Mouse (Mus musculus) right cerebral cortex, postnatal 14 days (tissue): ENCODE measurements around the gene Sorl1.

ENCODE experiments used
- DNase-seq: peaks from one replicate; pipeline ENCODE4 v3.0.0; 2022

Sorl1 gene

GRCm38 (mm10) chr9:41995278-41995677 lies 128.8 kb downstream of the Sorl1 start:
- DNase-seq, result no peak

GRCm38 (mm10) chr9:41993821-41994220 lies 130.3 kb downstream of the Sorl1 start:
- DNase-seq, result no peak

GRCm38 (mm10) chr9:41992841-41993240 lies 131.3 kb downstream of the Sorl1 start:
- no peak for DNase-seq

- DNase-seq, result no peak
Measured at GRCm38 (mm10) chr9:41985636-41986035, 138.5 kb downstream of the Sorl1 start.

- DNase-seq, result no peak
Measured at GRCm38 (mm10) chr9:41985052-41985451, 139.0 kb downstream of the Sorl1 start.

GRCm38 (mm10) chr9:41984306-41984705 lies 139.8 kb downstream of the Sorl1 start:
- DNase-seq, result no peak

- DNase-seq, result no peak
Measured at GRCm38 (mm10) chr9:41983286-41983685, 140.8 kb downstream of the Sorl1 start.

- DNase-seq, result no peak
Measured at GRCm38 (mm10) chr9:41982760-41983159, 141.3 kb downstream of the Sorl1 start.

- peak; percentile 59 for DNase-seq
Measured at GRCm38 (mm10) chr9:41982023-41982422, 142.1 kb downstream of the Sorl1 start.

GRCm38 (mm10) chr9:41981306-41981705 lies 142.8 kb downstream of the Sorl1 start:
- DNase-seq, result no peak

- DNase-seq, result no peak
Measured at GRCm38 (mm10) chr9:41980796-41981195, 143.3 kb downstream of the Sorl1 start.

- DNase-seq, result no peak
Measured at GRCm38 (mm10) chr9:41978366-41978765, 145.7 kb downstream of the Sorl1 start.

- no peak for DNase-seq
Measured at GRCm38 (mm10) chr9:41975968-41976367, 148.1 kb downstream of the Sorl1 start.

GRCm38 (mm10) chr9:41974661-41975060 lies 149.4 kb downstream of the Sorl1 start:
- DNase-seq, result no peak

GRCm38 (mm10) chr9:41973775-41974657 lies 150.1 kb downstream of the Sorl1 start:
- peak; percentile 87 for DNase-seq

GRCm38 (mm10) chr9:41969961-41970360 lies 154.1 kb downstream of the Sorl1 start:
- no peak for DNase-seq

- no peak for DNase-seq
Measured at GRCm38 (mm10) chr9:41968673-41969460, 155.2 kb downstream of the Sorl1 start.

GRCm38 (mm10) chr9:41961274-41961673 lies 162.8 kb downstream of the Sorl1 start:
- DNase-seq, result no peak

GRCm38 (mm10) chr9:41958282-41958681 lies 165.8 kb downstream of the Sorl1 start:
- DNase-seq, result no peak

GRCm38 (mm10) chr9:41953486-41953885 lies 170.6 kb downstream of the Sorl1 start:
- peak; percentile 72 for DNase-seq

GRCm38 (mm10) chr9:41952650-41953204 lies 171.4 kb downstream of the Sorl1 start:
- no peak for DNase-seq

GRCm38 (mm10) chr9:41951472-41952129 lies 172.5 kb downstream of the Sorl1 start:
- DNase-seq, result no peak

GRCm38 (mm10) chr9:41950991-41951451 lies 173.1 kb downstream of the Sorl1 start:
- peak; percentile 85 for DNase-seq
